Mouse (Mus musculus) thymus, adult 2 months (tissue): ENCODE results near the gene Crtap. TPM values are rescaled to one million over a fixed set of nuclear protein-coding genes. Genes with fewer than 3 reads are reported as not detected.
A peak's percentile ranks its signal among the peaks of the same experiment; 100 is the strongest.
"Not testable (repeated sequence)": the region's sequence is repeated elsewhere in the genome, so short reads cannot be mapped to it uniquely, and the experiment has no call there.

Experiments used
- DNase-seq: peaks from one replicate; pipeline ENCODE4 v3.0.0; 2021
- H3K27ac ChIP-seq: fragments of 200-500 bp; 2 replicates; pipeline ENCODE4 v1.5.1; 2012; ENCODE audit warnings: low read length, control low read depth; ENCODE audit not compliant: control insufficient read depth, insufficient read depth
- H3K27me3 ChIP-seq: fragments of 200-500 bp; 2 replicates; pipeline ENCODE4 v1.6.1; 2012; ENCODE audit warnings: mild to moderate bottlenecking, low read length, moderate library complexity, mixed read lengths; ENCODE audit not compliant: control insufficient read depth, insufficient read depth
- H3K36me3 ChIP-seq: fragments of 200-500 bp; 2 replicates; pipeline ENCODE4 v1.6.1; 2012; ENCODE audit warnings: mild to moderate bottlenecking, low read length, moderate library complexity; ENCODE audit not compliant: control insufficient read depth, insufficient read depth
- H3K4me1 ChIP-seq: fragments of 200-500 bp; replicated peaks from 2 replicates; pipeline ENCODE4 v1.6.1; 2012; ENCODE audit warnings: low read length; ENCODE audit not compliant: control insufficient read depth, insufficient read depth
- H3K4me3 ChIP-seq: fragments of 200-500 bp; 2 replicates; pipeline ENCODE4 v1.5.1; 2012; ENCODE audit warnings: mild to moderate bottlenecking, low read length, control low read depth, moderate library complexity; ENCODE audit not compliant: control insufficient read depth, insufficient read depth
- CTCF ChIP-seq: fragments of 200-500 bp; IDR thresholded peaks from 2 replicates; pipeline ENCODE4 v1.5.1; 2012; ENCODE audit warnings: mild to moderate bottlenecking, control low read depth, low read length, moderate library complexity, borderline replicate concordance; ENCODE audit not compliant: control insufficient read depth, poor library complexity, insufficient read depth; ENCODE audit errors: extremely low read depth
- POLR2A ChIP-seq: fragments of 200-500 bp; IDR thresholded peaks from 2 replicates; pipeline ENCODE4 v1.6.1; 2012; ENCODE audit warnings: mild to moderate bottlenecking, low read length, control low read depth, moderate library complexity; ENCODE audit not compliant: control insufficient read depth, poor library complexity, insufficient read depth; ENCODE audit errors: extremely low read depth
- whole genome bisulfite sequencing: fragments of 180-500 bp; shearing (Covaris S2); methylation state at CpG from one replicate; pipeline ENCODE4 v1.1.7; 2018; 5-methylcytosine and 5-hydroxymethylcytosine counted together
- polyA plus RNA-seq: library from polyadenylated mRNA; depleted of rRNA; stranded (reverse); fragments of >200 nt; gene quantifications from 2 replicates; pipeline ENCODE4 v1.2.3, GENCODE M21; 2012; rRNA removed

Crtap gene
- polyA plus RNA-seq, 1 experiment = 34.0 TPM

GRCm38 (mm10) chr9:114368471-114368858 is 22.0 kb downstream of the Crtap start:
- Histone ChIP-seq H3K27ac (peak overlapping the region; percentile 11; the same call in 1 of the 2 replicates), H3K4me1 (peaks cover 3% of the 10 kb centered on the region), H3K27me3 (no peaks in the 10 kb centered on the region), H3K4me3 (peak overlapping the region; percentile 60), H3K36me3 (no peaks in the 10 kb centered on the region)
- no peak for TF ChIP-seq POLR2A
- TF ChIP-seq CTCF = no peak
- WGBS = 8% methylated on average over 12 of the region's 12 CpGs
- DNase-seq = no peak

GRCm38 (mm10) chr9:114367783-114368470 is 22.5 kb downstream of the Crtap start:
- Histone ChIP-seq H3K27ac (peak overlapping the region; percentile 11; the same call in 1 of the 2 replicates), H3K36me3 (no peaks in the 10 kb centered on the region), H3K4me1 (peaks cover 3% of the 10 kb centered on the region), H3K4me3 (peak overlapping the region; percentile 60), H3K27me3 (no peaks in the 10 kb centered on the region)
- DNase-seq = peak; percentile 70
- TF ChIP-seq CTCF (no peak), POLR2A (no peak)
- under 1% methylated on average over 48 of the region's 48 CpGs for WGBS

GRCm38 (mm10) chr9:114329855-114330254 is 60.6 kb downstream of the Crtap start, which contains the start of gene Bcl2a1c:
Bcl2a1c (plus strand) TSS chr9:114330135.
- not testable (repeated sequence) for H3K36me3 ChIP-seq, H3K27me3 ChIP-seq

GRCm38 (mm10) chr9:114328332-114328731 is 62.1 kb downstream of the Crtap start:
- not testable (repeated sequence) for DNase-seq, H3K27ac ChIP-seq, H3K4me3 ChIP-seq, H3K4me1 ChIP-seq, H3K36me3 ChIP-seq, H3K27me3 ChIP-seq

More at GRCm38 (mm10) chr9:114329855-114330254, 60.6 kb downstream of the Crtap start, which contains the start of gene Bcl2a1c:
- not testable (repeated sequence) for H3K4me1 ChIP-seq, H3K27ac ChIP-seq, H3K4me3 ChIP-seq, DNase-seq
- WGBS = 55% methylated on average over 9 of the region's 9 CpGs

GRCm38 (mm10) chr9:114326011-114326748 is 64.3 kb downstream of the Crtap start:
- 66% methylated on average over 3 of the region's 3 CpGs for WGBS
- no peak overlapping the region for H3K27ac ChIP-seq
- no peak for DNase-seq
- no peaks in the 10 kb centered on the region for H3K36me3 ChIP-seq
- TF ChIP-seq POLR2A = no peak
- no peak for TF ChIP-seq CTCF
- no peak overlapping the region for H3K4me3 ChIP-seq
- no peaks in the 10 kb centered on the region for H3K27me3 ChIP-seq
- peaks cover 4% of the 10 kb centered on the region; the same call in 1 of the 2 replicates for H3K4me1 ChIP-seq

Other genes starting within 250 kb of the Crtap start
- gene Bcl2a1c, start 60.5 kb downstream of the Crtap start, polyA plus RNA-seq = not detected in 2 replicates
- 55.3 and 59.5 TPM in 2 replicates for gene Glb1, start 10.4 kb upstream of the Crtap start, polyA plus RNA-seq
- 23.8 and 25.4 TPM in 2 replicates for gene Tmppe, start 10.4 kb upstream of the Crtap start, polyA plus RNA-seq
- 88.6 and 94.5 TPM in 2 replicates for gene Ccr4, start 114.2 kb upstream of the Crtap start, polyA plus RNA-seq
- gene C130032M10Rik, start 125.0 kb upstream of the Crtap start, polyA plus RNA-seq = not detected in 2 replicates
- 0.03 TPM in 1 of 2 replicates, not detected in the other for gene Trim71, start 173.7 kb upstream of the Crtap start, polyA plus RNA-seq
- 42.6 and 45.2 TPM in 2 replicates for gene Cnot10, start 249.5 kb upstream of the Crtap start, polyA plus RNA-seq